Mouse (Mus musculus) duodenum, adult 2 months (tissue): Measurements from ENCODE around the gene Cbln1. TPM values are rescaled to one million over a fixed set of nuclear protein-coding genes. Genes with fewer than 3 reads are reported as not detected.

ENCODE experiments used
- polyA plus RNA-seq: library from polyadenylated mRNA; depleted of rRNA; stranded (reverse); fragments of >200 nt; gene quantifications from 2 replicates; pipeline ENCODE4 v1.2.3, GENCODE M21; 2012; ENCODE audit warnings: low replicate concordance; rRNA removed

Gene Cbln1
- 0.09 TPM in 1 of 2 replicates, not detected in the other for polyA plus RNA-seq

DNA sequence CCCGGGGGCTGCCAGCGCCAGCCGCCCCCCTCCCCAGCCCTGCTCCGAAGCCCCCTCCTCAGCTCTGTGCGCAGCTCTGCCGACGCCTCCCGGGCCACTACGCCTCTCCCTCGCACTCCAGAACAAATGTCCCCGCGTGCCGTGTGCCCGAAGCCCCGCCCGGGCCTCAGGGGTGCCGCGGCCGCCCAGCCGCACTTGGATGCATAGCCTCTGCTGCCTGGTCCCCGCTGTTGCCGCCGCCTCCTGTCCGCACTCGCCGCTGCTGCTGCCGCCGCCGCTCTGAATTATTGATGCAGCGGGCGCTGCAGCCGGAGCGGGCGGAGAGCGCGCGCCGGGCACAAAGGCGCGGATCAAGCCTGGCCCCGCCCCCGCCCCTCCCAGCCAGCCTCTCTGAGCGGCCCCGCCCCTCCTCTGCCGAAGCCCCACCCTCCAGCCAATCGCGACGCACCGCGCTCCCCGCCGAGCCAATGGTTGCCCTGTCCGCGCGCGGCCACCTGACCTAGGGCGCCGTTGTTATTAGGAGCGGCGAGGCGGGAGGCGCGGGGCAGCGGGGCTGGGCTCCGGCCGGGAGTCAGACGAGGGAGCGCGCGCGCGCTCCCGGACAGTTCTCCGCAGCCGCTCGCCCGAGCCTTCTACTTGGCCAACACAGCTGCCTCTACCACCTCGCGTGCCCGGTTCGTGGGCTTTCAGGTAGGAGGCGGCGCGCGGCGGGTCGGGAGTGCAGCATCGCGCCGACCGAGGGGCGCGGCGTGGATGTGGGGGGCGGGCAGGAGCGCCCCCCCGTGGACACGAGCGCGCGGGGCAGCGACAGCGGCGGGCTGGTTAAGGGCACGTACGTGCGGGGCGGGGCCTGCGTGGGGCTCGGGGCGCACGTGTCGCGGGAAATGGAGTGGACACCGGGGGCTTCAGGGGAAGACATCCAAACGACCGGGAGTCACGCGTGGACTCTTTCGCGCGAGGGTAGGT lies at the start of gene Cbln1:
Cbln1 (minus strand) TSS at position 339 of the 966 bp plus-strand sequence.

Other genes with a start within 250 kb of the Cbln1 start
- gene 4933402J07Rik, start 91.2 kb upstream of the Cbln1 start, polyA plus RNA-seq: not detected in 2 replicates